Mouse (Mus musculus) cerebellum, postnatal 4 days (tissue): ENCODE measurements around the gene Abca9.

ENCODE experiments used
- DNase-seq, 2 experiments: peaks; one replicate each; pipeline ENCODE4 v3.0.0; 2022; ENCODE audit warnings: low spot score in 2 of 2, mixed read lengths in 1 of 2

The Abca9 gene

GRCm38 (mm10) chr11:110167459-110168251, at the start of gene Abca9:
Gene Abca9, minus strand, starts transcription at chr11:110168196.
- DNase-seq: peak in 1 of 2 experiments; percentile 10

GRCm38 (mm10) chr11:110217118-110217517, 49.1 kb upstream of the Abca9 start:
- no peak for DNase-seq

- DNase-seq: no peak
Measured at GRCm38 (mm10) chr11:110203930-110204329, 35.9 kb upstream of the Abca9 start.

- DNase-seq: no peak
Measured at GRCm38 (mm10) chr11:110198882-110199281, 30.9 kb upstream of the Abca9 start.

GRCm38 (mm10) chr11:110196561-110197306, 28.7 kb upstream of the Abca9 start:
- DNase-seq: no peak

- no peak for DNase-seq
Measured at GRCm38 (mm10) chr11:110195310-110195709, 27.3 kb upstream of the Abca9 start.

GRCm38 (mm10) chr11:110171212-110171611, 3.2 kb upstream of the Abca9 start:
- DNase-seq: no peak

GRCm38 (mm10) chr11:110165822-110166221, 2.2 kb downstream of the Abca9 start:
- no peak for DNase-seq

- DNase-seq: no peak
Measured at GRCm38 (mm10) chr11:110165409-110165808, 2.6 kb downstream of the Abca9 start.

- DNase-seq: no peak
Measured at GRCm38 (mm10) chr11:110157059-110157458, 10.9 kb downstream of the Abca9 start.

GRCm38 (mm10) chr11:110155985-110156384, 12.0 kb downstream of the Abca9 start:
- no peak for DNase-seq

- no peak for DNase-seq
Measured at GRCm38 (mm10) chr11:110147640-110148039, 20.4 kb downstream of the Abca9 start.

- no peak for DNase-seq
Measured at GRCm38 (mm10) chr11:110145421-110145820, 22.6 kb downstream of the Abca9 start.

- DNase-seq: no peak
Measured at GRCm38 (mm10) chr11:110130760-110131159, 37.2 kb downstream of the Abca9 start.

- no peak for DNase-seq
Measured at GRCm38 (mm10) chr11:110111137-110111536, 56.9 kb downstream of the Abca9 start.

GRCm38 (mm10) chr11:110101437-110101836, 66.6 kb downstream of the Abca9 start:
- DNase-seq: no peak

- DNase-seq: no peak
Measured at GRCm38 (mm10) chr11:110098901-110099300, 69.1 kb downstream of the Abca9 start.

- DNase-seq: no peak
Measured at GRCm38 (mm10) chr11:110097465-110097864, 70.5 kb downstream of the Abca9 start.

GRCm38 (mm10) chr11:110095858-110096257, 72.1 kb downstream of the Abca9 start, which contains the start of gene Abca8a:
Gene Abca8a, minus strand, starts transcription at chr11:110095978.
- DNase-seq: no peak

GRCm38 (mm10) chr11:110094846-110095380, 73.1 kb downstream of the Abca9 start:
- DNase-seq: no peak

GRCm38 (mm10) chr11:110094236-110094635, 73.8 kb downstream of the Abca9 start:
- DNase-seq: no peak

GRCm38 (mm10) chr11:110091328-110091727, 76.7 kb downstream of the Abca9 start:
- no peak for DNase-seq

GRCm38 (mm10) chr11:110072158-110072557, 95.8 kb downstream of the Abca9 start:
- no peak for DNase-seq
